Mouse (Mus musculus) liver, postnatal 0 days (tissue): ENCODE results near the gene Asb14. TPM values are rescaled to one million over a fixed set of nuclear protein-coding genes. Genes with fewer than 3 reads are reported as not detected.

Experiments
- ATAC-seq: fragments of 200-750 bp; cut with Nextera tagmentation; 2 replicates; pipeline ENCODE4 v1.8.0; 2017; ENCODE audit warnings: mild to moderate bottlenecking, moderate library complexity
- DNase-seq: peaks from one replicate; pipeline ENCODE4 v3.0.0-alpha.2; 2016
- H3K27ac ChIP-seq: fragments of 300-500 bp; sonication (generic); 2 replicates; pipeline ENCODE4 v1.5.1; 2014; ENCODE audit warnings: antibody characterized with exemption, moderate library complexity, mild to moderate bottlenecking, low read depth
- H3K27me3 ChIP-seq: fragments of 300-500 bp; sonication (generic); 2 replicates; pipeline ENCODE4 v1.6.1; 2014; ENCODE audit warnings: low read length, control low read depth, mixed read lengths; ENCODE audit not compliant: insufficient read depth
- H3K36me3 ChIP-seq: fragments of 300-500 bp; sonication (generic); replicated peaks from 2 replicates; pipeline ENCODE4 v1.6.1; 2014; ENCODE audit warnings: mild to moderate bottlenecking, control low read depth, low read length, moderate library complexity, mixed read lengths; ENCODE audit not compliant: insufficient read depth
- H3K4me1 ChIP-seq: fragments of 300-500 bp; sonication (generic); 2 replicates; pipeline ENCODE4 v1.6.1; 2014; ENCODE audit warnings: antibody characterized with exemption, mild to moderate bottlenecking, control low read depth; ENCODE audit not compliant: insufficient read depth
- H3K4me2 ChIP-seq: fragments of 300-500 bp; sonication (generic); 2 replicates; pipeline ENCODE4 v1.6.1; 2014; ENCODE audit warnings: low read depth, mild to moderate bottlenecking, low read length, moderate library complexity, mixed read lengths
- H3K4me3 ChIP-seq: fragments of 300-500 bp; sonication (generic); 2 replicates; pipeline ENCODE4 v1.5.1; 2014; ENCODE audit warnings: low read depth, low read length
- H3K9ac ChIP-seq: fragments of 300-500 bp; sonication (generic); replicated peaks from 2 replicates; pipeline ENCODE4 v1.6.1; 2014; ENCODE audit warnings: mild to moderate bottlenecking, moderate library complexity
- H3K9me3 ChIP-seq: fragments of 300-500 bp; sonication (generic); 2 replicates; pipeline ENCODE4 v1.6.1; 2016; ENCODE audit warnings: mild to moderate bottlenecking, control low read depth, low read length, mixed read lengths
- CTCF ChIP-seq: sonication (generic); IDR thresholded peaks from 2 replicates; pipeline ENCODE4 v1.5.1; 2016; ENCODE audit warnings: antibody characterized with exemption, low read depth
- EP300 ChIP-seq: IDR thresholded peaks from 2 replicates; pipeline ENCODE4 v1.6.1; 2016; ENCODE audit warnings: antibody characterized with exemption, low read depth, mild to moderate bottlenecking
- WGBS: fragments of 180-500 bp; shearing (Covaris S2); extraction: QIAGEN DNeasy Blood & Tissue Kit; methylation state at CpG from one replicate; pipeline ENCODE4 v1.1.7; 2014; ENCODE audit not compliant: insufficient replicate concordance; 5-methylcytosine and 5-hydroxymethylcytosine counted together
- polyA plus RNA-seq: library from polyadenylated mRNA; unstranded; fragments of >200 nt; fragmentation: Nextera tagmentation; extraction: Ambion mirVana; gene quantifications from 2 replicates; pipeline ENCODE4 v1.2.1, GENCODE M21; 2015

The Asb14 gene
- polyA plus RNA-seq = 0.14 TPM in 1 of 2 replicates, not detected in the other

GRCm38 (mm10) chr14:26894392-26894791 is at the start of gene Asb14:
Asb14 (plus strand) TSS chr14:26894557.
- Histone ChIP-seq H3K27ac (no peak within 1 kb of the TSS), H3K27me3 (no peaks in the 10 kb centered on the region), H3K36me3 (no peaks in the 10 kb centered on the region), H3K4me2 (no peak within 1 kb of the TSS), H3K4me3 (no peak within 1 kb of the TSS), H3K4me1 (no peaks in the 10 kb centered on the region), H3K9ac (no peak within 1 kb of the TSS), H3K9me3 (no peaks in the 10 kb centered on the region)
- DNase-seq (no peak), ATAC-seq (no peak)
- TF ChIP-seq CTCF (no peak), EP300 (no peak)
- WGBS = 78% methylated on average over 4 of the region's 4 CpGs

- H3K27ac ChIP-seq = no peak overlapping the region
- no peak for ATAC-seq
- no peak overlapping the region for H3K9ac ChIP-seq
- peak; percentile 44 for DNase-seq
- H3K36me3 ChIP-seq = no peaks in the 10 kb centered on the region
- TF ChIP-seq EP300 (no peak), CTCF (no peak)
- H3K4me2 ChIP-seq = no peak overlapping the region
- no peaks in the 10 kb centered on the region for H3K9me3 ChIP-seq
- no peak overlapping the region for H3K4me3 ChIP-seq
- H3K27me3 ChIP-seq = no peaks in the 10 kb centered on the region
- WGBS = 60% methylated on average over 8 of the region's 8 CpGs
- H3K4me1 ChIP-seq = peaks cover 3% of the 10 kb centered on the region
Measured at GRCm38 (mm10) chr14:26853053-26853452, 41.3 kb upstream of the Asb14 start.

- Histone ChIP-seq H3K4me3 (no peak overlapping the region), H3K4me2 (no peak overlapping the region), H3K27me3 (no peaks in the 10 kb centered on the region), H3K9ac (no peak overlapping the region), H3K27ac (no peak overlapping the region), H3K36me3 (no peaks in the 10 kb centered on the region), H3K9me3 (no peaks in the 10 kb centered on the region), H3K4me1 (peaks cover 6% of the 10 kb centered on the region)
- no peak for TF ChIP-seq CTCF
- no peak for TF ChIP-seq EP300
- ATAC-seq = no peak
- 63% methylated on average over 2 of the region's 2 CpGs for WGBS
- no peak for DNase-seq
Measured at GRCm38 (mm10) chr14:26854066-26854465, 40.3 kb upstream of the Asb14 start.

- DNase-seq (peak; percentile 25), ATAC-seq (peak; percentile 77)
- Histone ChIP-seq H3K9me3 (no peaks in the 10 kb centered on the region), H3K36me3 (no peaks in the 10 kb centered on the region), H3K27me3 (no peaks in the 10 kb centered on the region), H3K27ac (peak overlapping the region; percentile 4), H3K4me1 (peaks cover 6% of the 10 kb centered on the region), H3K4me2 (peak overlapping the region; percentile 40; the same call in 1 of the 2 replicates), H3K4me3 (no peak overlapping the region), H3K9ac (no peak overlapping the region)
- no peak for TF ChIP-seq CTCF
- TF ChIP-seq EP300 = no peak
- WGBS = 25% methylated on average over 2 of the region's 2 CpGs
Measured at GRCm38 (mm10) chr14:26858364-26858763, 36.0 kb upstream of the Asb14 start.

- no peaks in the 10 kb centered on the region for H3K9me3 ChIP-seq
- no peaks in the 10 kb centered on the region for H3K36me3 ChIP-seq
- WGBS = 78% methylated on average over 3 of the region's 3 CpGs
- H3K27ac ChIP-seq = no peak overlapping the region
- H3K4me1 ChIP-seq = peaks cover 6% of the 10 kb centered on the region
- no peak for ATAC-seq
- no peak for TF ChIP-seq CTCF
- TF ChIP-seq EP300 = no peak
- H3K4me2 ChIP-seq = no peak overlapping the region
- DNase-seq = no peak
- H3K9ac ChIP-seq = no peak overlapping the region
- H3K4me3 ChIP-seq = no peak overlapping the region
- no peaks in the 10 kb centered on the region for H3K27me3 ChIP-seq
Measured at GRCm38 (mm10) chr14:26859024-26859423, 35.3 kb upstream of the Asb14 start.

- DNase-seq = no peak
- Histone ChIP-seq H3K27ac (no peak overlapping the region), H3K4me1 (no peaks in the 10 kb centered on the region), H3K9me3 (no peaks in the 10 kb centered on the region), H3K9ac (no peak overlapping the region), H3K4me2 (no peak overlapping the region), H3K27me3 (no peaks in the 10 kb centered on the region), H3K36me3 (no peaks in the 10 kb centered on the region), H3K4me3 (no peak overlapping the region)
- no peak for ATAC-seq
- WGBS = 74% methylated on average over 9 of the region's 9 CpGs
- TF ChIP-seq EP300 (no peak), CTCF (peak; percentile 45)
Measured at GRCm38 (mm10) chr14:26867356-26867755, 27.0 kb upstream of the Asb14 start.

GRCm38 (mm10) chr14:26868299-26868698 is 26.1 kb upstream of the Asb14 start:
- H3K4me2 ChIP-seq = no peak overlapping the region
- ATAC-seq (no peak), DNase-seq (no peak)
- WGBS = 68% methylated on average over 5 of the region's 5 CpGs
- H3K9me3 ChIP-seq = no peaks in the 10 kb centered on the region
- H3K36me3 ChIP-seq = no peaks in the 10 kb centered on the region
- no peak for TF ChIP-seq EP300
- TF ChIP-seq CTCF = no peak
- H3K27ac ChIP-seq = no peak overlapping the region
- H3K27me3 ChIP-seq = no peaks in the 10 kb centered on the region
- H3K4me3 ChIP-seq = no peak overlapping the region
- no peak overlapping the region for H3K9ac ChIP-seq
- no peaks in the 10 kb centered on the region for H3K4me1 ChIP-seq
